Mouse (Mus musculus) olfactory bulb, adult 2 months (tissue): ENCODE measurements around the gene Leo1.

Source experiments
- CTCF ChIP-seq: fragments of 200-500 bp; IDR thresholded peaks from 2 replicates; pipeline ENCODE4 v1.5.1; 2012; ENCODE audit warnings: low read depth, mild to moderate bottlenecking, low read length, moderate library complexity; ENCODE audit not compliant: insufficient read depth
- POLR2A ChIP-seq: fragments of 200-500 bp; IDR thresholded peaks from 2 replicates; pipeline ENCODE4 v1.6.1; 2012; ENCODE audit warnings: mild to moderate bottlenecking, low read depth, low read length, moderate library complexity; ENCODE audit not compliant: insufficient read depth

DNA sequence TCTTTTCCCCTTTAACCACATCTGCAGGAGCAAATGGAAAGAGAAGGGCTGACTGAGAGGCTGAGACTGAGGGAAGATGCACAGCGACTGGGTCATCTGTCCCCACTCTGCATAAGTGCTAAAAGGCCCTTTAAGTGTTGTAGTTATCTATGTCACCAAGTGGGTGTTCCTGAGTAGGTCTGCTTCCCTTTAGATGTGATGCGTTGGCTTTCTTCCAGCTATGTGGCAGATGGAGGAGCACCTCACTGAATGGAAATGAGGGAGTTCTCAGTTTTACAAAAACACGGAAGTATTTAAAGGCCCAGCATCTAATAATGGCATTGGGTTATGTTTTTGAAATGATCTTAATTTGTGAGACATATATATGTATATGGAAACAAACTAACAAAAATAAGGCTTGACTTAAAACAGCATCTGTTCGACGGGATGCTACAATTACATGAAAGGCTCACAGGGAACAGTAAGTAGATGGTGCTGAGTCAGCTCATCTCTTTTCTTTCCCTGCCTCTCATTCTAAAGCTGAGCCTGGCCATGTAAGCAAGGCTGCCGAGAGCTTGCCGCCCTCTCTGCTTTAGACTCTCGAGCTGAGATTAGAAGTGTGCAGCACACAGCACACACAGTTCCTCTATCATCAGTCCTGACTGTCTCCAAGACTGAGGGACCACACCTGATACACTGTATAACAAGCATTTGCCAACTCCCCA lies 70.1 kb downstream of the Leo1 start:
- TF ChIP-seq CTCF (no peak), POLR2A (no peak)
